Mouse (Mus musculus) left cerebral cortex, adult 8-10 months (tissue): Measurements from ENCODE around the gene Arl2bp. TPM values are rescaled to one million over a fixed set of nuclear protein-coding genes. Genes with fewer than 3 reads are reported as not detected.

Experiments
- DNase-seq, 2 experiments: peaks; one replicate each; pipeline ENCODE4 v3.0.0; 2022; ENCODE audit warnings: low spot score in 2 of 2
- total RNA-seq, 4 experiments: library from RNA; stranded (reverse); gene quantifications; 2 replicates each; pipeline ENCODE4 v1.2.4; 2022

Gene Arl2bp
- total RNA-seq, result 100 to 1,000 TPM; 141 to 161 (median 143) TPM

DNA sequence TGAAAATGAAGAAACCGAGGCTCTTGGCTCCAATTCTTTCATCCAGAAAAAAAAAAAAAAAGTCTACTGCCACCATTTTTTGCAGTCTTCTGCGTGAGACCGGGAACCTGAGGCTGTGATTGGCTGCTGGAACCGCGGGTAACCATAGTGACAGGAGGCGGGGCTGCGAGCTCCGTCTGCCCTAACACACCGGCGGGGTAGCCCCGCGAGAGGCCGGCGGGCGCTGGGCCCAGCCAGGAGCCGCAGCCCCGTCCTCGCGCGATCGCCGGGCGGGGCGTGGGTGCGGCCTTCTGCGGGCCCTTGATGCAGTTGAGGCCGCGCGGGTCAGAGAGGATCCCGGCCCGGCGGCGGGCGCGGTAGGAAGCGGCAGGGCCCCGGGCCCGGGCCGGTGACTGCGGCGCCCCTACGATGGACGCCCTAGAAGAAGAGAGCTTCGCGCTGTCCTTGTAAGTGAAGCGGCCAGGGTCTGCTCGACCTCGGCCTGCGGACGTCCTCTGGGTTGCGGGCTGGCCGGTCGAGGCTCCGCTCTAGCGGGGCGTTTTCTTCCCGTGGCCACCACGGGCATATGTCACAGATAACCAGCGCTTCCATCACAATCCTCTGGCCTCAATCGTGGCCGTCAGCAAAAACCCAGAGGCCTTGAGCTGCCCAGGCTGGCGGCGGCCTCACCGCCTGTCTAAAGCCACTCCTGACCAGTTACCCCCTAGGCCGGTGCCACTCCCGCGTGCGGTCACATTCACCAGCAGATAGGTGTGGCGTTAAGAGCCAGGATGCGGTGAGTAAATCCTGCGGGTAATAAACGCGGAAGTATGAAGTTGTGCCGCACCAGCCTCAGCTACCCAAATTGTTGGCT is at the start of gene Arl2bp:
Gene Arl2bp (plus strand): TSS at position 145 of the 853 bp plus-strand sequence.
- peak; percentile 76 to 96 for DNase-seq

DNA sequence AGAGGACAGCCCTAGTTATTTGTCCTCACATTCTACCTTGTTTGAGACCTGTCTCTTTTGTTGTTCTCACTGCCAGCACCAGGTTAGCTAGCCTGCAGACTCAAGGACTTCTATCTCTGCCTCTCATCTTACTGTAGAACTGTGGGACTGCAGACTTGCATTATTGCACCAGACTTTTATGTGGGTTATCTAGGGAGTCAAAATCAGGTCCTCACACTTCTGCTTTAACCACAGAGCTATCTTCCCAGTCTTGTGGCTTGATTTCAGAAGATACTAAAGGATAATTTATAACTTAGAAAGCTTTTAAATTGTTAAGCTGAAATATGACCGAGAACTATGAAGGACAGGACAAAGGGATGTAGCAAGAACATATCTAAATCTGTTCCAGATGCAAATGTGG is 41.5 kb upstream of the Arl2bp start:
- no peak for DNase-seq

DNA sequence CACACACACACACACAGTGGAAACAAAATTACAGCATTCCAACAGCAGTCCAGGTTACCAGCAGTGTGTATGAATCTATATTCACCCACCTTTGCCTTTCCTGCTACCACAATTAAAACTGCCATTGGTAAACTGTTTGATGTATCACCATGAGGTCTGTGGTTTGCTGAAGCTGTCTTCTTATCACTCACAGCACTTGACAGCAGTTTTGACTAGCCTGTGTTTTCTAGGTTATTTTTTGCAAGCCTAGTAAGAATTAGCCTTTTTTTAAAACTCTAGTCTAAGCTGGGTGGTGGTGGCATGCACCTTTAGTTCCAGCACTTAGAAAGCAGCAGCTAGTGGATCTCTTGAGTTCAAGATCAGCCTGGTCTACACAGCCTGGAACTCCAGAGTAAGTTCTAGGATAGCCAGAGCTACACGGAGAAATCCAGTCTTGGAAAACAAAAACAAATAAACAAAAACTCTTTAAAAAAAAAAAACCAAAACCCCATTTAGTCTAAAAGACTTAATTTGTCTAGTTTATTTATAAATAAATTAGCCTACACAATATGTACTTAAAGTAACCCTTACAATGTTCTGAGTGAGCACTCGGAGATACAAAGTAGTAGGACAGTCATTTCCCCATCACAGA is 32.7 kb upstream of the Arl2bp start:
- DNase-seq, result no peak

DNA sequence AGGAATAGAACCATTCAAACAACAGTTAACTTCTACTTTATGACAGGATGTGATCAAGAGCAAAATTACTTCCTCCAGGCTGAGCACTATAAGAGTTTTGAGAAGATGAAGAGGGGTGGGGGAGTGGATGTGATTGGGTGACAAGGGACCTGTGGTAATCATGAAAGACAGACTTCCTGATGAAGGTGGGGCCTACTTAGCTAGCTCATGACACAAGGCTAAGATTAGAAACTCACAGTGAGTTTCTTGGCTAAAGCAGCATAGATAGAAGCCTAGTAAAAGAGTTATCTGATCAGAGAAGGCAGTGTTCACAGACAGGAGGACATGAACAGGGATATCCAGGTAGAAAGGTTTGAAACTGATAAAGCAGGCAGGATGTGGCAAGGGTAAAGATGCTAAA is 32.2 kb upstream of the Arl2bp start:
- no peak for DNase-seq

GRCm38 (mm10) chr8:94641183-94641582 is 25.2 kb upstream of the Arl2bp start:
- no peak for DNase-seq

DNA sequence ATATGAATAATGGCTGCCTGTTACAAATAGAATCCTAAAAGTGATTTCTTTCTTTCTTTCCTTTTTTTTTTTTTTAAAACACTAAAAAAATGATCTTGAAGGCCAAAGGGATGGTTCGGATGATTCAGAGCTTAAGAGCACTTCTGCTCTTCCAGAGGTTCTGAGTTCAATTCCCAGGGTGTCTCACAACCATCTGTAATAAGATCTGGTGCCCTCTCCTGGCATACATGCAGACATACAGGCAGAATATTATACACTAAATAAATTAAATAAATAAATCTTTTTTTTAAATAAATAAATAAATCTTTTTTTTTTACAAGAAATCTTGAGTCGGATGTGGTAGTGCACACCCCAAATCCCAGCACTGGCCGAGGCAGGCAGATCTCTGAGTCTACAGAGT is 24.5 kb upstream of the Arl2bp start:
- no peak for DNase-seq

DNA sequence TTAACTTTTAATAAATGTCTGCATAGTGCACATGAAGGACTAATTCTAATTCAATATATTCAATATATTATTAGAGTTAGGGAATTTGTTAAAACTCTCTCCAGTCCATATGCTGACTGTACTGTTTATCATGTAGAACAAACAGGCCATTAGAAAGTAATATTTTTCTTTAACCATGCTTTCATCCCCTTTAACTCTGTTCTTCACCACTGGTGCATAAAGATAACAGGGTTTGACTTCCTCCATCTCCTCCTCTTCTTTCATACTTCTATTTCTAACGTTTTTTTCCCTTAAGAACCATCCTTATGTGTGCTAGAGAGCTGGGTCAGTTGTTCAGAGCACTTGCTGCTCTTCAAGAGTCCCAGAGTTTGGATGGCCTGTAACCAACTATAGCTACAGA is 21.2 kb upstream of the Arl2bp start:
- DNase-seq, result no peak

GRCm38 (mm10) chr8:94646165-94646564 is 20.2 kb upstream of the Arl2bp start:
- DNase-seq, result no peak

DNA sequence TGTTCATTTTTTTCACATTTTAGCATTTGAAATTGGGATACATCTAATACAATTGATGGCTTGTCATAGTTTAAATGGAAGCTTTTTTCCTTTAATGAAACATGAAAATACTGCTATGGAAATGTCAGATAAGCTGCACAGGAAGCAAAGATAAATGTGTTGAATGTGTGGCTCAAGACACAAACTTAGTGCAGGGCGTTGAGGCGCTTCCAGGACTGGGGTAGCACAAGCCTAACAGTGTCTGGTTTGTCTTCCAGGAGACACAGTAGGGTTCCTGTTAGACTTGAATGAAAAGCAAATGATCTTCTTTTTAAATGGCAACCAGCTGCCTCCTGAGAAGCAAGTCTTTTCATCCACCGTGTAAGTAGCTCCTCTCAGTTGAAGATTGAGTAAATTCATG is 16.9 kb upstream of the Arl2bp start:
- DNase-seq, result no peak

DNA sequence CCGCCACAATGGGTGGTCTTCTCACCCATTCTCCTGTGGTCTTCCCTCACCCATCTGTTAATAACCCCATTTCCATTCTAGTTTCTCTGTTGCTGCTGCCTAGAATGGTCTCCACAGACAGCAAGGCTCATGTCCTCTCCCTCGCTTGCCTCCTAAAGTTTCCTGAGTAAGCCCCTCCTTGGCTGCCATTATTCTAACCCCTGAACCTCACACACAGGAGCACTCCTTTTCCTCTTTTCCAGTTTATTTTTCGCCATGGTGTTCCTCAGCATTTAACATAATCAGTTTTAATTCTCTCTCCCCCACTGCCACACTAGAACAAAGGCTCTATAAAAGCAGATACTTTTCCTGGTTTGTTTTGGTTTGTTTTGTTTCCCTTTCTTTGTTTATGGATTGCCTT is 13.4 kb upstream of the Arl2bp start:
- DNase-seq, result no peak

DNA sequence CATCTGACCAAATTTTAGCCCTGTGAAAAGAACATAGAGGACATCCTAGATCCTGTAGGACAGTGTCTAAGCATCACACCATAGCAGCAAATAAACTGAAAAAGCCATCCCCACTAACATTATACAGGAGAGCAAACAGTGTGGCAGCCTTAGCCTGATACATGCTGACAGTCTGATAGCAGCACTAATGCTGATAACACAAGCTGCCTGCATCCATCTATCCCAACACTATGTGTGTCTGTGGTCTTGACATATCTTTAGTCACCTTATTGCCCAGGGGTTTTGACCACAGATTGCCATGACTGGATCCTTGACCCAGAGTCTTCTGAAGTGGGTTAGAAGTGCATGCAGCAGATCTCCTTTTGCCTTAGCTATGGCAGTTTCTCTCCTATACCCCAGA is 11.4 kb upstream of the Arl2bp start:
- DNase-seq, result no peak

DNA sequence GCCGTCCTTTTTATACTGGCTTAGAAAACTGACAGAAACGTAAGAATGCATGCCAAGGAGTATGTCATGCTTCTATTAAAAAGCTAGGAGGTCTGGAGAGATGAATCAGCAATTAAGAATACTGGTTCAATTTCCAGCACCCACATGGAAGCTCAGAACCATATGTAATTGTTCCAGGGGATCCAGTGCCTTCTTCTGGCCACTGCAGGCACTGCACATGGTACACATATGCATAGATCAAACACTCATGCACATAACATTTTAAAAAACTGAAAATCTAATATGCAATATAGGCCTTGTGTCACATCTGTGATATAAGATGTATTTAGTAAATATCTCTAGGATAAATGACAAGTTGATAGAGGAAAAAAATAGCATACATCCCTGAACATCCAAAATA is 8.4 kb upstream of the Arl2bp start:
- no peak for DNase-seq

GRCm38 (mm10) chr8:94660418-94660817 is 6.0 kb upstream of the Arl2bp start:
- no peak for DNase-seq

DNA sequence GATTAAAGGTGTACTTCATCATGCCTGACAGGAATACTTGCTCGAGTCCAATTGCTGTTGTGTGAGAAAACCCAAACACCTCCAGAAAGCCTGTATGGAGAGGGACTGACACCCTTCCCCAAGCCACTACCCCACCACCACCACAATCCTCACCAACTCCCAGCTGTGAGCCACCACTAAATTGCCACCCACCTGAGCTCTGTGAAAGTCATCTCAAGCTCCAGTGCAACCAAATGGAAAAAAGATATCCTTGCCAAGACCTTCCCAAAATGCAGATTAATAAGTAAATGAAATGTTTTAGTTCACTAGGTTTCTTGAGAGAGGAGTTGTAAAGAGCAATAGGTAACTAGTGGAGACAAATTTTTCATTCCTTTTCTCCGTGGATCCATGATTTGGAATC is 1.7 kb upstream of the Arl2bp start:
- DNase-seq, result no peak

DNA sequence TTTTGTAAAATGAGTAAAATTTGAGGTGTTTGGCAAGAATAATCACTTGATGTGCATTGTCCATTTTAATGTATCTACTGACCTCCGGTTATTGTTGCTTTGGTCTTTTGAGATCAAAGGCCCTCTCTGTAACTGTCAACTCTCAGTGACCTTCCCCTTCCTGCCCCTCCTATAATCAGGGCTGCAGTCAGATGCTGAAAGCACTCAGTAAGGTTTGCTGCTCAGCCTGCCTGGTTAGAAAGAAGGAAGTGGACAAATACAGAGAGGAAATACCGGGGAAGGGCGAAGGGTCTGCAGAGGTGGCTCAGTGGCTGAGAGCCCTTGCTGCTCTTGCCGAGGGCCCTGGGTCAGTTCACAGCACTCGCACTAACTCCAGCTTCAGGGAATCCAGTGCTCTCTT is 8.0 kb downstream of the Arl2bp start:
- DNase-seq, result no peak

- no peak for DNase-seq
Observed at GRCm38 (mm10) chr8:94675923-94676322, 9.5 kb downstream of the Arl2bp start.

GRCm38 (mm10) chr8:94678582-94678981 is 12.2 kb downstream of the Arl2bp start:
- peak in 1 of 2 experiments; percentile 60 for DNase-seq

DNA sequence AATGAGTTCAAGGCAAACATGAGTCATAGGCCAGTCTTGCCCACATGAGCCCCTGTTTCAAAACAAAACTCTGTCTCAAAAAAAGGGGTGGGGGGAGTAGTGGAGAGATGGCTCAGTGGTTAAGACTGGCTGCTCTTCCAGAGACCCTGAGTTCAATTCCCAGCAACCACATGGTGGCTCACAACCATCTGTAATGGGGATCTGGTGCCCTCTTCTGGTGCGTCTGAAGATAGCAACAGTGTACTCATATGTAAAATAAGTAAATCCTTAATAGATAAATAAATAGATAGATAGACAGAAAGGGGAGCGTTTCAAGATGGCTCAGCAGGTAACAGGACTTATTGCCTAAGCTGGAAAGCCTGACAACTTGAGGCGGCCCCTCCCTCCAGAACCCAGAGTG is 14.0 kb downstream of the Arl2bp start:
- DNase-seq, result no peak

DNA sequence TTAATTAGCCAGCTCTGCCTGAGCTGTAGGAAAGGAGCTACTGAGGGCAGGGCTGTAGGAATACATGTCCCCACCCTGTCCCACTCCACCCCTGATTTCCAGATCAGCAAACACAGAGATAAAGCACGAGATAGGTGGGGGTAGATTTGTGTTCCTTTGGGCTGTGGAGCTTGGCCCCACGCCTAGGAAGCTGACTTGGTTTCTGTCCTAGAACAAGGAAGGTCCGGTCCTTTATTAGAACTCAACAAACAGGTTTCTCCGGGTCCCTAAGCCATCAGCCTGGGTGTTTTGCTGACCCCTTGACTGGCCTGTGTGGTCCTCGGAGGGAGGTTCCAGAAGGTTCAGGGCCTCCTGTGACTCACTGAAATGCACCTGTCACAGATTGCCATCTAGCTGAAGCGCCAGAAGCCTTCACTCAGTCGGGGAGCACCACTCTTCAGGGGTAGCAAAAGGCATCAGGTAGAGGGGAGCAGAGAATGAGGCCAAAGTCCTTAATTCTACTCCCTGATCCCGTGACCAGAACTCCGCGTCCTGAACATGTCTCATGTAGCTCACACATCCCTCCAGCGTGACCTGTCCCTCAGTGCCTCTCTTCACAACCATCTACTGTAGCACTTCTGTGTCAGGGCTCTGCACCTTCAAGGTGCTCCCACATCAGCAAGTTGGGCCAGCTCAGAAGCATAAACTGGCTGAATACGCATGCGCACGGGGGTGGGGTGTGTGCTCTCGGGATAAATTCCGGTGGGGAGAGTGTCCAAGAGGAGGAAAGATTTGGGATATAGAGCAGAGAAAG is 16.5 kb downstream of the Arl2bp start:
- no peak for DNase-seq

DNA sequence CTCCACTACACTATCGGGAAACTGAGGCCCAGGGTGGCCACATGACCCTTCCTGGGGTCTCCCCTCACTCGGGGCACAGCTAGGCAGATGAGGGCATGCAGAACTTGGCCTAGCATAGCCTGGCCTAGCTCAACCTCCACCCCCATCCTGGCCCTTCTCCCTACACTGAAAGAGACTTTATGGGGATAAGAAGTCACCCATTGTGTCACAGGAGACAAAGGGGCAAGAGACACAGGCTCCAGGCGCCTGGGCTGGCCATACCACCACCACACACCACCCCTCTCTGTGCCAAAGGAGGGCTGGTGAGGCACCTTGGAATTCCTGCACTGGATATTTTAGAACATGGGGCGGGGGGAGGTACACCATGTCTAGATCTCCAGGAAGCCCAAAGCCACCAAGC is 17.9 kb downstream of the Arl2bp start:
- DNase-seq, result no peak

DNA sequence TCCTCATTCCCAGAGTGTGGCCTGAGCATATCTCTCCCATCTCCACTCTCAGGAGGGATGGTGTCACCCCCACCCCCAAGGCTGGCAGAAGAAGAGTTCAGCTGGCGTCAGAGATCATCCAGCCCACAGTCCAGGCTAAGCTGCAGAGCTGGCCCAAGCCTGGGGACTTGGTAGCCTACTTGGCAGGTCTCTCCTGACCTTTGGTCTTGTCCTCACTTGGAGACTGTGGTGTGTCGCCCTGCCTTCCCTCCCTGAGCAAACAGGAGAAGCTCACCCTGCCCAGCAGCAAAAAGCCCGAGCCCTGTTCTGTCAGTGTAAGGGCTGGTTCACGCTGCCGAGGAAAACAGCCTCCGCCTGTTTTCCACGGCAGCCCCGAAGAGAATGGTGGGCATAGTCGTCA is 19.6 kb downstream of the Arl2bp start:
- DNase-seq, result no peak

- DNase-seq, result no peak
Observed at GRCm38 (mm10) chr8:94694701-94695100, 28.3 kb downstream of the Arl2bp start.
